Mouse (Mus musculus) MEL (cell line): ENCODE measurements around the gene Hddc2. TPM values are rescaled to one million over a fixed set of nuclear protein-coding genes. Genes with fewer than 3 reads are reported as not detected.
A peak's percentile ranks its signal among the peaks of the same experiment; 100 is the strongest.

Experiments used
- DNase-seq: peaks from one replicate; pipeline ENCODE4 v3.0.0; 2011; ENCODE audit warnings: low read depth, low spot score
- H3K27ac ChIP-seq: 2 replicates; pipeline ENCODE4 v1.5.1; 2012; ENCODE audit warnings: low read depth, mild to moderate bottlenecking, control low read depth, low read length, moderate library complexity; ENCODE audit not compliant: control insufficient read depth
- H3K27me3 ChIP-seq, 2 experiments: fragments of 150-350 bp in 1 of 2; sonication (generic) in 1 of 2; 2 replicates each; pipeline ENCODE4 v1.6.1; 2012; ENCODE audit warnings: low read length in 2 of 2, mild to moderate bottlenecking in 2 of 2, improper control_type of control experiment in 1 of 2, moderate library complexity in 1 of 2; ENCODE audit not compliant: insufficient read depth in 2 of 2, control insufficient read depth in 1 of 2
- H3K36me3 ChIP-seq, 2 experiments: 2 replicates each; pipeline ENCODE4 v1.6.1; 2012 to 2014; ENCODE audit warnings: low read length in 2 of 2, improper control_type of control experiment in 1 of 2, inconsistent platforms in 1 of 2, mild to moderate bottlenecking in 1 of 2; ENCODE audit not compliant: insufficient read depth in 2 of 2, control insufficient read depth in 1 of 2
- H3K4me1 ChIP-seq, 2 experiments: fragments of 150-350 bp in 1 of 2; sonication (generic) in 1 of 2; 2 replicates each; pipeline ENCODE4 v1.6.1; 2012; ENCODE audit warnings: low read length in 2 of 2, improper control_type of control experiment in 1 of 2, mild to moderate bottlenecking in 1 of 2; ENCODE audit not compliant: insufficient read depth in 2 of 2, control insufficient read depth in 1 of 2
- H3K4me3 ChIP-seq, 2 experiments: fragments of 150-350 bp in 1 of 2; sonication (generic) in 1 of 2; 2 replicates each; pipeline ENCODE4 v1.5.1; 2012; ENCODE audit warnings: low read depth in 2 of 2, low read length in 2 of 2, mild to moderate bottlenecking in 2 of 2, moderate library complexity in 2 of 2, control low read depth in 1 of 2, improper control_type of control experiment in 1 of 2; ENCODE audit not compliant: control insufficient read depth in 1 of 2, insufficient read depth in 1 of 2
- H3K79me2 ChIP-seq: 2 replicates; pipeline ENCODE4 v1.6.1; 2012; ENCODE audit warnings: mild to moderate bottlenecking, low read length, moderate library complexity; ENCODE audit not compliant: control insufficient read depth, poor library complexity, insufficient read depth
- H3K9ac ChIP-seq: 2 replicates; pipeline ENCODE4 v1.6.1; 2012; ENCODE audit warnings: low read depth, mild to moderate bottlenecking, control low read depth, low read length, moderate library complexity; ENCODE audit not compliant: control insufficient read depth, poor library complexity, severe bottlenecking
- H3K9me3 ChIP-seq: fragments of 150-350 bp; sonication (generic); replicated peaks from 2 replicates; pipeline ENCODE4 v1.6.1; 2012; ENCODE audit warnings: mild to moderate bottlenecking, low read length, improper control_type of control experiment, moderate library complexity; ENCODE audit not compliant: insufficient read depth
- BHLHE40 ChIP-seq: IDR thresholded peaks from 2 replicates; pipeline ENCODE4 v1.6.1; 2012; ENCODE audit warnings: low read depth, mild to moderate bottlenecking, inconsistent platforms, low read length, improper control_type of control experiment, borderline replicate concordance
- CHD1 ChIP-seq: IDR thresholded peaks from 2 replicates; pipeline ENCODE4 v1.6.1; 2012; ENCODE audit warnings: low read depth, mild to moderate bottlenecking, inconsistent platforms, low read length, improper control_type of control experiment
- CHD2 ChIP-seq: IDR thresholded peaks from 2 replicates; pipeline ENCODE4 v1.6.1; 2011; ENCODE audit warnings: low read length, improper control_type of control experiment
- CTCF ChIP-seq, 3 experiments: IDR thresholded peaks in 2 of 3; conservative IDR thresholded peaks in 1 of 3; 2 replicates each; pipeline ENCODE4 v1.5.1; 2011 to 2012; ENCODE audit warnings: low read length in 3 of 3, low read depth in 2 of 3, mild to moderate bottlenecking in 2 of 3, improper control_type of control experiment in 1 of 3, inconsistent platforms in 1 of 3, mixed read lengths in 1 of 3, moderate library complexity in 1 of 3; ENCODE audit not compliant: control insufficient read depth in 1 of 3, insufficient read depth in 1 of 3, poor library complexity in 1 of 3, severe bottlenecking in 1 of 3
- ELF1 ChIP-seq: IDR thresholded peaks from 2 replicates; pipeline ENCODE4 v1.6.1; 2014; ENCODE audit warnings: low read depth, mild to moderate bottlenecking, inconsistent platforms, low read length, improper control_type of control experiment, moderate library complexity
- ETS1 ChIP-seq: IDR thresholded peaks from 2 replicates; pipeline ENCODE4 v1.6.1; 2012; ENCODE audit warnings: low read depth, mild to moderate bottlenecking, inconsistent platforms, low read length, improper control_type of control experiment, moderate library complexity
- GATA1 ChIP-seq: IDR thresholded peaks from 2 replicates; pipeline ENCODE4 v1.6.1; 2011; ENCODE audit warnings: low read depth, low read length, improper control_type of control experiment
- HCFC1 ChIP-seq: IDR thresholded peaks from 2 replicates; pipeline ENCODE4 v1.6.1; 2012; ENCODE audit warnings: low read depth, mild to moderate bottlenecking, inconsistent platforms, low read length, improper control_type of control experiment, moderate library complexity
- JUND ChIP-seq: IDR thresholded peaks from 2 replicates; pipeline ENCODE4 v1.6.1; 2011; ENCODE audit warnings: low read depth, mild to moderate bottlenecking, improper control_type of control experiment, low read length
- MAZ ChIP-seq: IDR thresholded peaks from 2 replicates; pipeline ENCODE4 v1.6.1; 2012; ENCODE audit warnings: low read depth, mild to moderate bottlenecking, inconsistent platforms, low read length, improper control_type of control experiment
- MEF2A ChIP-seq: IDR thresholded peaks from 2 replicates; pipeline ENCODE4 v1.6.1; 2014; ENCODE audit warnings: low read depth, mild to moderate bottlenecking, inconsistent platforms, low read length, improper control_type of control experiment; ENCODE audit not compliant: poor library complexity, insufficient replicate concordance, severe bottlenecking; ENCODE audit errors: extremely low read depth
- MYB ChIP-seq: IDR thresholded peaks from 2 replicates; pipeline ENCODE4 v1.6.1; 2011; ENCODE audit warnings: mild to moderate bottlenecking, low read depth, low read length, improper control_type of control experiment
- MYC ChIP-seq: IDR thresholded peaks from 2 replicates; pipeline ENCODE4 v1.6.1; 2011; ENCODE audit warnings: low read depth, mild to moderate bottlenecking, low read length, improper control_type of control experiment, moderate library complexity
- NELFE ChIP-seq: IDR thresholded peaks from 2 replicates; pipeline ENCODE4 v1.6.1; 2011; ENCODE audit warnings: low read depth, low read length, improper control_type of control experiment
- POLR2A ChIP-seq, 2 experiments: IDR thresholded peaks; 2 replicates each; pipeline ENCODE4 v1.6.1; 2011 to 2012; ENCODE audit warnings: low read length in 2 of 2, mild to moderate bottlenecking in 2 of 2, control low read depth in 1 of 2, improper control_type of control experiment in 1 of 2, low read depth in 1 of 2, moderate library complexity in 1 of 2; ENCODE audit not compliant: control insufficient read depth in 1 of 2, insufficient read depth in 1 of 2, poor library complexity in 1 of 2
- POLR2AphosphoS2 ChIP-seq: IDR thresholded peaks from 2 replicates; pipeline ENCODE4 v1.6.1; 2011; ENCODE audit warnings: low read length, improper control_type of control experiment
- RAD21 ChIP-seq: IDR thresholded peaks from 2 replicates; pipeline ENCODE4 v1.6.1; 2011; ENCODE audit warnings: mild to moderate bottlenecking, low read depth, low read length, improper control_type of control experiment
- RCOR1 ChIP-seq: IDR thresholded peaks from 2 replicates; pipeline ENCODE4 v1.6.1; 2012; ENCODE audit warnings: low read depth, mild to moderate bottlenecking, inconsistent platforms, low read length, improper control_type of control experiment
- SIN3A ChIP-seq: IDR thresholded peaks from 2 replicates; pipeline ENCODE4 v1.6.1; 2012; ENCODE audit warnings: low read length, improper control_type of control experiment, inconsistent platforms
- SMC3 ChIP-seq: IDR thresholded peaks from 2 replicates; pipeline ENCODE4 v1.6.1; 2011; ENCODE audit warnings: low read depth, low read length, improper control_type of control experiment
- TBP ChIP-seq: IDR thresholded peaks from 2 replicates; pipeline ENCODE4 v1.8.0; 2011; ENCODE audit warnings: low read depth, low read length, improper control_type of control experiment
- USF2 ChIP-seq, 2 experiments: IDR thresholded peaks; 2 replicates each; pipeline ENCODE4 v1.6.1; 2011 to 2012; ENCODE audit warnings: improper control_type of control experiment in 2 of 2, low read length in 2 of 2, borderline replicate concordance in 1 of 2, inconsistent platforms in 1 of 2, low read depth in 1 of 2, mild to moderate bottlenecking in 1 of 2; ENCODE audit not compliant: insufficient read depth in 1 of 2
- ZC3H11A ChIP-seq: IDR thresholded peaks from 2 replicates; pipeline ENCODE4 v1.6.1; 2012; ENCODE audit warnings: low read depth, mild to moderate bottlenecking, inconsistent platforms, low read length, improper control_type of control experiment
- ZKSCAN1 ChIP-seq: IDR thresholded peaks from 2 replicates; pipeline ENCODE4 v1.6.1; 2012; ENCODE audit warnings: low read depth, mild to moderate bottlenecking, inconsistent platforms, low read length, improper control_type of control experiment, moderate library complexity
- ZNF384 ChIP-seq: IDR thresholded peaks from 2 replicates; pipeline ENCODE4 v1.6.1; 2012; ENCODE audit warnings: low read depth, mild to moderate bottlenecking, inconsistent platforms, low read length, improper control_type of control experiment
- polyA plus RNA-seq, 2 experiments: library from polyadenylated mRNA; stranded (reverse) in 1 of 2; unstranded in 1 of 2; fragments of >175 nt in 1 of 2; fragments of >200 nt in 1 of 2; gene quantifications; 2 replicates each; pipeline versions ENCODE4 v1.2.1 to v1.2.4; 2012; ENCODE audit warnings: low replicate concordance in 2 of 2, low read depth in 1 of 2; ENCODE audit not compliant: insufficient read length in 2 of 2, insufficient read depth in 1 of 2, missing spikeins in 1 of 2
- total RNA-seq: library from RNA; depleted of rRNA; stranded (reverse); fragments of 300-350 nt; gene quantifications from 2 replicates; pipeline ENCODE4 v1.2.3, GENCODE M21; 2012

The Hddc2 gene
- total and polyA plus RNA-seq, 3 experiments, result 40.5 to 41.0 TPM; not detected in 1

DNA sequence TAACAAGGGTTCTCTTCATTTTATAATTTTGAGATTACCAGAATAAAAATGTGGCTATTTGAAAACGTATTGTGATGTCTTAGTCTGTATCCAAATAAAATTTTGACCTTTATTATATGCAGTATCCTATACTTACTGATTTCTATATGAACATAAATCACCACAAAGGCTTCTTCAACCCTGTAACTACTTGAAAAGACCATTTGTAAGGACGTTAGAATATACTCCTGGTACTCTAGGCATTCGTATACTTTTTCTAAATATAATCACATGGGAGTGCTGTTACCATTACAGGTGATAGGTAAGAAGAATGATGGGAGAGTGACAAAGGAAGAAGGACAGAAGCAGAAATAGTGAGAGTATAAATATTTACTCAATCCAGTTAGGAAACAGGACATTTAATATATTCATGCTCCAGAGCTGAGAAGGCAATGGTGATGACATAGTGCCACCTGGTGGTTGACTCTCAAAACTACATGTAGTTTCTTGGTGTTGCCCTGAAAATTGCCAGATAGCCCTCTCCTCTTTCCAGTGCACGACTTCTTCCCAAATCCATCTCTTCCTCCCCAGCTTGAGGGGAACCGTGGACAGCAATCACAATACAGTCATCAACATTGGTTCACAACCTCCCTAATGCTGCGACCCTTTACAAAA is 14.1 kb upstream of the Hddc2 start:
- Histone ChIP-seq H3K79me2 (no peaks in the 10 kb centered on the region), H3K27me3 (peaks cover 0 to 3% of the 10 kb centered on the region in 2 experiments; a peak in 1 of 4 replicates), H3K4me1 (no peaks in the 10 kb centered on the region), H3K27ac (no peak overlapping the region), H3K9ac (no peak overlapping the region), H3K9me3 (no peaks in the 10 kb centered on the region), H3K36me3 (no peaks in the 10 kb centered on the region), H3K4me3 (no peak overlapping the region)
- peak; percentile 66 for DNase-seq
- TF ChIP-seq ZNF384 (no peak), GATA1 (no peak), SIN3A (no peak), HCFC1 (no peak), POLR2A (IDR thresholded peaks at IDR 0.05; ENCODE audit: control insufficient read depth in 1 of 2, insufficient read depth in 1 of 2, low read depth in 1 of 2, low read length in 2 of 2, poor library complexity in 1 of 2) (no peak), MEF2A (no peak), POLR2AphosphoS2 (no peak), CHD2 (no peak), ZKSCAN1 (no peak), NELFE (no peak), JUND (0 out of 2 replicates have a peak, but pooled peaks have one; percentile 51), ETS1 (no peak), USF2 (IDR thresholded peaks at IDR 0.05; ENCODE audit: borderline replicate concordance in 1 of 2, insufficient read depth in 1 of 2, low read depth in 1 of 2, low read length in 2 of 2) (no peak), CTCF (IDR thresholded peaks at IDR 0.05 in 2 of 3, conservative IDR thresholded peaks at IDR 0.05 in 1 of 3; ENCODE audit: control insufficient read depth in 1 of 3, insufficient read depth in 1 of 3, low read depth in 2 of 3, low read length in 3 of 3, poor library complexity in 1 of 3, severe bottlenecking in 1 of 3) (peak; percentile 50 to 84 (median 71)), RCOR1 (no peak), BHLHE40 (0 out of 2 replicates have a peak, but pooled peaks have one; percentile 32), RAD21 (peak; percentile 92), MYC (0 out of 2 replicates have a peak, but pooled peaks have one; percentile 25), MAZ (no peak), ZC3H11A (peak; percentile 88), MYB (no peak), TBP (no peak), SMC3 (peak; percentile 91), CHD1 (no peak), ELF1 (no peak)
